Mouse (Mus musculus) stomach, embryonic 16.5 days (tissue): ENCODE measurements around the gene Ston1. TPM values are rescaled to one million over a fixed set of nuclear protein-coding genes. Genes with fewer than 3 reads are reported as not detected.

Source experiments
- ATAC-seq: fragments of 200-750 bp; cut with Nextera tagmentation; 2 replicates; pipeline ENCODE4 v1.8.0; 2017; ENCODE audit warnings: moderate number of reproducible peaks, moderate TSS enrichment; ENCODE audit not compliant: insufficient read depth, low FRiP score
- H3K27ac ChIP-seq: fragments of 300-500 bp; sonication (generic); 2 replicates; pipeline ENCODE4 v1.5.1; 2014; ENCODE audit warnings: low read length
- H3K27me3 ChIP-seq: fragments of 300-500 bp; sonication (generic); 2 replicates; pipeline ENCODE4 v1.6.1; 2014; ENCODE audit warnings: low read length, control low read depth, mixed read lengths; ENCODE audit not compliant: control insufficient read depth, insufficient read depth
- H3K36me3 ChIP-seq: fragments of 300-500 bp; sonication (generic); 2 replicates; pipeline ENCODE4 v1.6.1; 2014; ENCODE audit warnings: low read length; ENCODE audit not compliant: control insufficient read depth, insufficient read depth
- H3K4me1 ChIP-seq: fragments of 300-500 bp; sonication (generic); 2 replicates; pipeline ENCODE4 v1.6.1; 2014; ENCODE audit warnings: low read length, control low read depth, mixed read lengths; ENCODE audit not compliant: control insufficient read depth, insufficient read depth
- H3K4me2 ChIP-seq: fragments of 300-500 bp; sonication (generic); 2 replicates; pipeline ENCODE4 v1.6.1; 2014; ENCODE audit warnings: low read depth, low read length, mixed read lengths
- H3K4me3 ChIP-seq: fragments of 300-500 bp; sonication (generic); replicated peaks from 2 replicates; pipeline ENCODE4 v1.5.1; 2014; ENCODE audit warnings: mild to moderate bottlenecking, low read length
- H3K9ac ChIP-seq: fragments of 300-500 bp; sonication (generic); 2 replicates; pipeline ENCODE4 v1.6.1; 2014; ENCODE audit warnings: low read length
- H3K9me3 ChIP-seq: fragments of 300-500 bp; sonication (generic); replicated peaks from 2 replicates; pipeline ENCODE4 v1.6.1; 2016; ENCODE audit warnings: low read length, control low read depth; ENCODE audit not compliant: control insufficient read depth
- WGBS: fragments of 180-500 bp; shearing (Covaris S2); extraction: QIAGEN DNeasy Blood & Tissue Kit; methylation state at CpG from one replicate; pipeline ENCODE4 v1.1.7; 2014; 5-methylcytosine and 5-hydroxymethylcytosine counted together
- polyA plus RNA-seq: library from polyadenylated mRNA; unstranded; fragments of >200 nt; fragmentation: Nextera tagmentation; extraction: Ambion mirVana; gene quantifications from 2 replicates; pipeline ENCODE4 v1.2.1, GENCODE M21; 2015

Gene Ston1
- polyA plus RNA-seq, 1 experiment from 2014 or later: 5.3 TPM

DNA sequence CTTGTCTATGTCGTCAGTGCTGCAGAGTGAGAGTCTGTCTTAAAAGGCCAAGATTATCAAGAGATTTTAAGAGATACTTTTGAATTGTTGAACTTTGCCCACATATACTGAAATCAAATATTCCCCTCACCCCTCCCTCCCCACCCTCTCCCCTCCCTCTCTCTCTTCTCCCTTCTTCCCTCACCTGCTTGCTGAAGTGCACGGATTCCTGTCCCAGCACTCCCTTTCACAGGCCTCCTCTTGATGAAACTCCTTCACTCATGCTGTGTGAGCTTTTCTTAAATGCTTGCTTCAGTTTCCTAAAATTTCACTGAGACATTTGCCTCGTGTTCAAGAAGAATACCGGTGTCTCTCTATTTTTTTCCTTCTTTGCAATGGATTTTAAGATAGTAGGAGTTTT lies 105.6 kb downstream of the Ston1 start:
- Histone ChIP-seq H3K9me3 (peaks cover 4% of the 10 kb centered on the region; the same call in 1 of the 2 replicates), H3K27me3 (no peaks in the 10 kb centered on the region), H3K4me1 (peaks cover 8% of the 10 kb centered on the region), H3K4me2 (no peak overlapping the region), H3K27ac (no peak overlapping the region), H3K4me3 (no peak overlapping the region), H3K36me3 (no peaks in the 10 kb centered on the region), H3K9ac (no peak overlapping the region)
- 27% methylated on average over 4 of the region's 4 CpGs for WGBS
- ATAC-seq: no peak

DNA sequence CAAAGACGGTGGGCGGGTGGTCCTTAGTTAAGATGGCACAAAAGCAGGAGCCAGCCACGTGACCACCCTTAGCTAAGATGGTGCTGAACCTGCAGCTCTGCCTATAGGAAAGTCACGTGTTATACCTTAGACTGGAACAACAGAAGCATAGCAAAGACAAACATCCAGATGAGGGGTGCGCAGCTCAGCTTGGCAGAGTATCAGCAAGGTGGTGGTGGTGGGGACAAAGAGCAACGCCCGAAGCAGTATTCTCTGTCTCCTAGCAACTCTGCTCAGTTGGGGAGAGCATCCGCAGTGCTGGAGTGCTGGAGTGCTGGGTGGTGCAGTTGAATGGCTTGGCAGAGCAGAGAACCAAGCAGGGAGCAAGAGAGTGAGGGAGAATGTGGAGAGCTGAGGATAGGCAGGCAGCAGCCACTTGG lies 108.8 kb downstream of the Ston1 start:
- Histone ChIP-seq H3K36me3 (no peaks in the 10 kb centered on the region), H3K9ac (no peak overlapping the region), H3K4me2 (no peak overlapping the region), H3K9me3 (no peaks in the 10 kb centered on the region), H3K4me3 (no peak overlapping the region), H3K27me3 (no peaks in the 10 kb centered on the region), H3K27ac (no peak overlapping the region), H3K4me1 (peaks cover 8% of the 10 kb centered on the region)
- ATAC-seq: no peak
- WGBS: 57% methylated on average over 8 of the region's 8 CpGs

Other genes with a start within 250 kb of the Ston1 start
- gene Foxn2, start 157.0 kb upstream of the Ston1 start, polyA plus RNA-seq: 19.5 and 20.3 TPM in 2 replicates
- 19.6 and 21.8 TPM in 2 replicates for gene Ppp1r21, start 67.6 kb upstream of the Ston1 start, polyA plus RNA-seq
- 0.26 and 0.41 TPM in 2 replicates for gene Gtf2a1l, start 71.0 kb downstream of the Ston1 start, polyA plus RNA-seq
- gene Lhcgr, start 194.3 kb downstream of the Ston1 start, polyA plus RNA-seq: 0.05 TPM in 1 of 2 replicates, not detected in the other